Mouse (Mus musculus) neural tube, embryonic 14.5 days (tissue): ENCODE measurements around the gene Ripor3. TPM values are rescaled to one million over a fixed set of nuclear protein-coding genes. Genes with fewer than 3 reads are reported as not detected.

Experiments
- polyA plus RNA-seq: library from polyadenylated mRNA; unstranded; fragments of >200 nt; fragmentation: Nextera tagmentation; extraction: Ambion mirVana; gene quantifications from 2 replicates; pipeline ENCODE4 v1.2.1, GENCODE M21; 2014

Gene Ripor3
- polyA plus RNA-seq, 1 experiment from 2014 or later: 0.09 TPM

Other genes starting within 250 kb of the Ripor3 start
- 57.9 and 77.8 TPM in 2 replicates for gene Ptpn1, start 78.6 kb downstream of the Ripor3 start, polyA plus RNA-seq
- gene Pard6b, start 70.4 kb upstream of the Ripor3 start, polyA plus RNA-seq: 8.5 and 11.2 TPM in 2 replicates
- 3.4 and 3.7 TPM in 2 replicates for gene Adnp, start 196.5 kb upstream of the Ripor3 start, polyA plus RNA-seq
- gene Gm20716, start 219.7 kb upstream of the Ripor3 start, polyA plus RNA-seq: 30.4 and 31.3 TPM in 2 replicates
- gene Dpm1, start 220.0 kb upstream of the Ripor3 start, polyA plus RNA-seq: 55.1 and 59.3 TPM in 2 replicates
- gene Mocs3, start 220.0 kb upstream of the Ripor3 start, polyA plus RNA-seq: 11.2 and 11.7 TPM in 2 replicates